Mouse (Mus musculus) lung, adult 2 months (tissue): ENCODE data around the gene Baiap2l1.

Experiments used
- CTCF ChIP-seq: fragments of 200-500 bp; IDR thresholded peaks from 2 replicates; pipeline ENCODE4 v1.5.1; 2011; ENCODE audit warnings: mild to moderate bottlenecking, low read length, control low read depth; ENCODE audit not compliant: insufficient read depth
- POLR2A ChIP-seq: fragments of 200-500 bp; IDR thresholded peaks from 2 replicates; pipeline ENCODE4 v1.6.1; 2011; ENCODE audit warnings: low read depth, mild to moderate bottlenecking, control low read depth, low read length, borderline replicate concordance; ENCODE audit errors: extremely low read depth

DNA sequence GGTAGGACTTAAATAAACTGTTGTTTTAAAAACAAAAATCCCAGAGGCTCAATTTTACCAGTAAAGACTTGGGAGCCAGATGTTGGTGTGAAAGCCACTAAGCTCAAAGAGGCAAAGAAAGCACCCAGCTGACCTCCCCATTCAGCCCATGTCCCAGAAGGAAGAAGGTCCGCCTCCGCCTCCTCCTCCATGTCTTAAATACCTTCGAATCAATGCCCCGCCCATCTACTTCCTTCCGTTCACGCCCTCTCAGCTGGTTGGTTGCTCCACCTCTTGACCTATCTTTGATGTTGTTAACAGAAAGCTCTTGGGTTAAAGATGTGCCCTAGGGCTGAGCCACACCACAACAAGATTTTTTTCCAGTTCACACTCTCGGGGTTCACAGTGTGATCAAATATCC, 127.7 kb downstream of the Baiap2l1 start:
- TF ChIP-seq POLR2A (no peak), CTCF (no peak)
